Mouse (Mus musculus): ENCODE results near the gene Cstl1.

- no peak for TF ChIP-seq CTCF (IDR thresholded peaks at IDR 0.05; ENCODE audit: insufficient read depth, low read length)
- no peak for TF ChIP-seq POLR2A (IDR thresholded peaks at IDR 0.05; ENCODE audit: borderline replicate concordance, extremely low read depth, low read depth, low read length)
Measured at GRCm38 (mm10) chr2:148743001-148743400, 7.2 kb upstream of the Cstl1 start.
